Mouse (Mus musculus) natural killer cell, adult 2 months (primary cell): ENCODE measurements around the gene Podxl.

ENCODE experiments used
- DNase-seq, 2 experiments: peaks; one replicate each; pipeline ENCODE4 v3.0.0; 2022; ENCODE audit warnings: low spot score in 2 of 2

Podxl gene

DNA sequence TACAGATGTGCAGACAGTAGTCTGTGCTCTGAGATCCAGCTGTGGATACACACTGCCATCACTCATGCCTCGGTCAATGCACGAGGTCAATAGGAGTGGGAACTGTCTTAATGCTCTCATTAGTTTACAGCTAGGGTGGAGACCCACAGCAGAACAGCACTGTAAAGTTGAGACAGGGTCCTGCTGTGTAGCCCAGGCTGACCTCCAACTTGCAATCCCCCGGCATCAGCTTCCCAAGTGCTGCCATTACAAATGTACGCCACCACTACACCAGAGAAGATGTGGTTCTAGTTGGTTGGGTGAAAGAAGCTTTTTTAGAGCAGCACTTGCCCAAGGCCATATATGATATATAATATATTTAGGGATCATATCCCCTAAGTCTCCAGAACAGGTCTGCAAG is 40.1 kb downstream of the Podxl start:
- no peak for DNase-seq

DNA sequence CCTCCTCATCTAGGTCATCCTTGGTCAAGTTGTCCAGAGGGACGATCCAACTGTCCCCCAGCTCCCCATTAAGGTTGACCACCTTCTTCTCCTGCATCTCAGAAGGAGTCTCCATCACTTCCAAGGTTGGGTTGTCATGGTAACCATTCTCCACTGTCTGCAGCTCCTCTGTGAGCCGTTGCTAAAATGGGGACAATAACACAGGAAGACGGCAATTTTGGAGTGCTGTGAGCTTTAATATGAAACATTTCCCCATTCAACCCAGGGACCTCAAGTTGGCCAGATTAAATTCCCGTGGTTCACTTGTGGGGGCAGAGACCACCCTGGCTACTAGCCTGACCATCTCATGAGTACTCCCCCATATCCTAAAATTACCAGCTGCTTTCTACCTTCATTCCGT is 40.7 kb downstream of the Podxl start:
- DNase-seq, result no peak

GRCm38 (mm10) chr6:31522478-31522877 is 41.3 kb downstream of the Podxl start:
- no peak for DNase-seq

GRCm38 (mm10) chr6:31521491-31522355 is 42.1 kb downstream of the Podxl start:
- DNase-seq, result no peak

DNA sequence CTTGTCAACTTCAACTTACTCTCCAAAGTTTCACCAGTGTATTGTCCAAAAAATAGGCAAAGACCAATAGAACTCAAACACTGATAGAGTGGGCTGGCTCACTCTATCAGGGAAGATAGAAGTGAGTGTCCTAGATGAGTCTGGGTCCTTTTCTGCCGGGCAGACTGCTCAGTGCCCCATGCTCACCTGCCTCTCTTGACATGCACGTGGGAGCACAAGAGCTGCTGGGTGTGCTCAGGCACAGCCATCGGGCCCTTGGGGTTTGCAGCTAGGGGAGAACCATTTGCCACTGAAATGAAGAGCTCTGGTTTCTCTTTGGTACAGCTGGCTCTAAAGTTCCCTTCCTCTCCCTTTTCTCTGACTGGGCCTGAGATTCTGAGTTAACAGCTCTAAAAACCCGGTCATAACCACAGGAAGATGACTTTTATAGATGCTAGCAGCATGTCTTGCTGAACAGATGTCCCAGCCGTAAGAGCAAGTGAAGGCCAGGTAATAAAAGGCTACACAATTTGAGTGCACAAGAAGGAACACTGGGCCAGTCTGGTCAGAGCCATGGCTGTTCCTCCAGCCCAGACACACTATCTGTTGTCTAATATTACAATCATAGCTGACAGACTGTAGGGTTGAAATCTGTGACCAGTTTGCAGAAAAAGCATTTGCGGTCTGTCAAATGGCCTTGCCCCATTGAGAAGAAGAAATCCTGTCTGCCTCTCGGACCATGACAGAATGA is 43.1 kb downstream of the Podxl start:
- no peak for DNase-seq

GRCm38 (mm10) chr6:31519001-31519471 is 44.7 kb downstream of the Podxl start:
- peak; percentile 56 to 75 for DNase-seq

GRCm38 (mm10) chr6:31518338-31518698 is 45.5 kb downstream of the Podxl start:
- peak in 1 of 2 experiments; percentile 16 for DNase-seq

DNA sequence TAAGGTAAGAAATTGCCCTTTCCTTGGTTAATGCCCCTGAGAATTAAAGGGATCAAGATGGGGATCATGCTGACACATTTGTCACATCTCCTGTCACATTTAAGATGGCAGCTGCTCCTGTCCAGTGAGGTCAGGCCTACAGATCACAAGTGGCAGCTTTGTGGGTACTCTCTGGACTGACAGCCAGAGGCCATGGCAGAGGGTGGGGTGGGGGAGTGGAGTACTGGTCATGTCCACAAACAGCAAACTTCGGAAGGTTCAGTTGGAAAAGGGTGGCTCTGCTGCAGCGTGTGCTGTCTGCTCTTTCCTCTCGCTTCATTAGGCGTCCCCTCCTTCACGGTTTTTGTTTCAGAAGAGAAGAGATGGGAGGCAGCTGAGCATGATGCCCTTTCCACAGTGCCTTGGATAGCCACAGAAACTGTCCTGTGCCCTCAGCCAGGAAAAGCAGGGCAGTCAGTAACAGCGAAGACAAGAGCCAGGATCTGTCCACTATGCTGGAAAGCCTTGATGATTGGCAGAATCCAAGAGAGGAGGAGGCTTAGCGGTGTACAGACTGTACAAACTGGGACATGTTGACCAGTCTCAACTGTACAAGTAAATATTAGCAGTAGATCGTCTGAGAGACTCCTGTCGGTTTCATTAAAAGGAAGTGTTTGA is 46.0 kb downstream of the Podxl start:
- no peak for DNase-seq

GRCm38 (mm10) chr6:31513726-31514125 is 50.1 kb downstream of the Podxl start:
- DNase-seq, result no peak

GRCm38 (mm10) chr6:31502614-31503013 is 61.2 kb downstream of the Podxl start:
- DNase-seq, result no peak

DNA sequence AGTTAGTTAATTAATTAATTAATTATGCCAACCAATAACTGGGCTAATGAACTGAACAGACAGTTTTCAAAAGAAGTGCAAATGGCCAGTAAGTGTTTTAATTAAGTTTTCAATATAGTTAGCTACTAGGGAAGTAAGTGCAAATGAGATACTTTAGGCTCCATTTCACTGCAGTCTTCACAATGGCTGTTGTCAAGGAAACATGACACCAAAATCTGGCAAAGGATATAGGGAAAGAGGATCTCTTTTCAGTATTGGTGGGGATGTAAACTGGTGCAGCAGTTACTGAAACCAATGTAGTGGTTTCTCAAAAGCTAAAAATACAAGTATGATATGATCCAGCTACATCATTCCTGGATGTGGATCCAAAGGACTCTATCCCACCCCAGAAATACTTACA is 63.1 kb downstream of the Podxl start:
- DNase-seq, result no peak

- no peak for DNase-seq
Measured at GRCm38 (mm10) chr6:31500260-31500659, 63.5 kb downstream of the Podxl start.

- DNase-seq, result no peak
Measured at GRCm38 (mm10) chr6:31499836-31500235, 63.9 kb downstream of the Podxl start.

DNA sequence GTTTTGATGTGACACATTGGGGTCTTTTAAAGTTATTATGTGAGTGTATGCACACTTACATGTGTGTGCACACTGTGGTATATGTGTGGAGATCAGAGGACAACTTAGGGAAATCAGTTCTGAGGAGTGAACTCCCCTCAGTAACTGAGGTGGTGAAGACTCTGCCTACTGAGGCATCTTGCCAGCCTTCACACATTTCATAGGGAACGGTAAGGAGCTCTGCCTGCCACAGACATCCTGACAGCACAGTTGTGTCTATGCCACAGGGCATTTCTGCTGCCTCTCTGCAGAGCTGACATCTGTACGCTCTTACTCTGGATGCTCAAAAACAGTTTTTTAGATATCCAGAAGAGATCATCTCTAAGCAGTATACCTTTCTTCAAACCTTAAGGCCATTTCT is 67.6 kb downstream of the Podxl start:
- DNase-seq, result no peak

DNA sequence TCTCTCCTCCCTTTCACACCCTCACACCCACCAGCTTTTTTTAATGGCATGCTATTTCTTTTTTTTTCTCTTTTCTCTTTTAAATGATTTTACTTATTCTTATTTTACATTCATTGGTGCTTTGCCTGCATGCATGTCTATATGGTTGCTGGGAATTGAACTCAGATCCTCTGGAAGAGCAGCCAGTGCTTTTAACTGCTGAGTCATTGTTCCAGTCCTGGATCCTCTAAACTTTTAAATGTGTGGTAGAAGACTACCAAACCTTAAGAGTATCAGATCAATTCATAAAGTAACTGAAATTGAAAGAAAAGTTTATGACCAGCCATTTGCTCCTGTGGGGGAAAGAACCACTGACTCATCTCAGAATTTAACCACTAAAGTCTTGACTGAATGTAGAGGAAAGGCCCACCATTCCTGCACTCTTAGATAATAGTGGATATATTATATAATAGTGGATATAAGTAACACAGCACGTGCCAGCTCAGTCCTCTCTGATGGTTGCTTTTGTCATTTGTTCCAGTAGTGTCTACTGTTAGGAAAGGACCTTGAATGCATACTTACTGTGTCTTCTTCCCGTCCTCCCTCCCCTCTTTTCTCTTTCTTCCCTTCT is 68.6 kb downstream of the Podxl start:
- DNase-seq, result no peak

- no peak for DNase-seq
Measured at GRCm38 (mm10) chr6:31489950-31490349, 73.8 kb downstream of the Podxl start.

DNA sequence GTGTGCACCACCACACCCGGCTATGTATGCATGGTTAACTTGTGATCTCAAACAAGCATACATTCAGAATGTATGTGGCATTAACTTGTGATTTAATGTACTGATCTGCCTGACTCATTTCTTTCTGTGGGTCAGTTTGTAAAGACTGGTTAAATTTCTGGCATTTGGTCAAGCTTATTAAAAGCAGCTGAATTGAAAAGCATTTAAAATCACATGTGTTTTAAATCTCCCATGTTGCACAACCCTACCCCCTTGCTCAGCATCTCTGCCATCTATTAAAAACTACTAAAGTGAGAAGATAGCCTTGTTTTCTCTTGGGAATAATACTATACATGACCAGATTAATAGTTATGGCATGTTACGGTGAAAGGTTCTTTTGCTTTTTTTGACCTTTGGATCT is 77.2 kb downstream of the Podxl start:
- no peak for DNase-seq

DNA sequence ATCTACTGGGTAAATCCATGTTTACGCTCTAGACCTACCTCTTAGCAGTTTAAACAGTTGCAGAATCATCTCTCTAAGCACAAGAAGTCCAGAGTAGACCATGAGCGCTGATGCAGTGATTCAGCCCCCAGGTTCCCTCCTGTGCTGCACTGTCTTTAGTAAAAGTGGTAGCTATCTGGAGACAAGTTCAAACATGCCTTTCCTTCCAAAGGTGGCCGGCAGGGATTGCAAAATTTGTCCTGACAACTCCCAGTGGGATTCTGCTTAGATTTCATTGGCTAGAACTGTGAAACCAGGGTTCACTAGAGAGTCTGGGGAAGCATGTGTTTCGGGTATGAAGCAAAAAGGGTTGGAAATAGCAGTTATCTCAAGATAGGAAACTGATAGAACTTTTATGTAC is 83.8 kb downstream of the Podxl start:
- no peak for DNase-seq

- DNase-seq, result no peak
Measured at GRCm38 (mm10) chr6:31478221-31478620, 85.6 kb downstream of the Podxl start.
